Mouse (Mus musculus): Measurements from ENCODE around the gene Cul4a.
A peak's percentile ranks its signal among the peaks of the same experiment; 100 is the strongest.
"Not testable (repeated sequence)": the region's sequence is repeated elsewhere in the genome, so short reads cannot be mapped to it uniquely, and the experiment has no call there.

The Cul4a gene

DNA sequence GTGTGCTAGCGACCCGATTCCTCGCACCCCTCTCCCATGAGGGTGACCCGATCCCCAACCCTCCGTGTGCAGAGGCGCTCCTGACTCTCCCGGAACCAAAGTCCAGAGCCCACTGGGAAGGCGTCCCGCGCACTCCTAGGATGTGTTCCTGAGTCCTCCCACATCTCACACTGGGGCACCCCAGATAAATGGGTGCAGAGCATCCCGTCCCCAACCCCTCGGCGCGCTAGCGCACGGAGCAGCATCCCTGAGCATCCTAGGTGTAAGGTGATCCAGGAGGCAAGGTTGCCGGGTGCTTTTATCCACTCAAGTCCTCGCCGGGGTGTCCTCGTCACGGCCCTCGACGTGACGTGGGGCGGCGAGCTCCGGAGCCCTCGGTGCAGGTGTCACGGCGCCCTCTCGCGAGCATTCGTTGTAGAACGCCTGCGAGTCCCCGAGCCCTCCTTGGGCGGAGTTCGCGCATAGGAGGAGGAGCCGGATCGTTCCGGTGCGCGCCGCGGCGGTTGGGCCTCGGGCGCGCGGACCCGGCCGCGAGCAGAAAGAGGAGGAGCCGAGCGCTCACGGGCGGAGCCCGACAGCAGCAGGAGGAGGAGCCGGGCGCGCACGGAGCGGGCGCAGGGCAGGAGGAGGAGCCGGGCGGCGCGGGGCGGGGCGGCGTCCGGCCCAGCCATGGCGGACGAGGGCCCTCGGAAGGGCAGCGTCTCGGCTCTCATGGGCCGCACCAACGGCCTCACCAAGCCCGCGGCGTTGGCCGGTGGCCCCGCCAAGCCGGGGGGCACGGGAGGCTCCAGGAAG lies at the start of gene Cul4a, which contains the start of gene Pcid2:
Cul4a (plus strand) TSS at position 535 of the 795 bp plus-strand sequence.
Pcid2 (minus strand) TSS at position 373 of the 795 bp plus-strand sequence.
- DNase-seq, result peak; percentile 97

GRCm38 (mm10) chr8:13057351-13057750 lies 48.1 kb upstream of the Cul4a start:
- no peak for DNase-seq

DNA sequence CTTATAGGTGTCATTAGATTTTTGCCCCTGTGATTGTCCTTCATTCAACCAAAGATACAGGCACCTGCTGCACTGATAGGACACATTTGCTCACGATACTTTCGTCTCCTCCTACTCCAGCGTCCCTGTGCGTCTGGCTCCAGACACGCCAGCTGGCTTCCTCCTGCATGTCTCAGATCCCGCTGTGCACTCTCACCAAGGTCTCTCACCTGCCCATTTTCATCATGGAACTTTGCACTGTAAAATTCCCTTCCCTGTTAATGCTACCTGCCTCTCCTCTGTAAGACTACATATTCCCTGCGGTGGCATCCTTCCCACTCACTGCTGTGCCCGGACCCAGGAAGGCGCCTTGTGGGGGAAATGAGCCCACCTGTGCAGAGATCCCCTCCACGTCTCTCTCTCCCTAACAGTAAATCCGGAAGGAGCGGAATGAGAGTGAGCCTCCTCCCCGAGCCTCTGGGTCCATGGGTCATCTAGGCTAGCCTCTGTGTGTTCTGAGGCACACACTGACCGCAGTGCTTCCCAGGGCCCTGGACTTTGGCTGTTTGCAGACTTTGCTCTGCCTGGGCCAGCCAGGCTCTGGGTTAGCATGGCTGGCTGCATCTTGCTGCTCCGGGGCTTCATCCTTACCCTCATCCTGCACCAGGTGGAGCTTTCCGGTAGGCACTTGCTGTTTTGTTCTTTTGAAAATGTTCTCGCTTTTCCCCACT lies 44.8 kb upstream of the Cul4a start, which contains the start of gene Proz:
Proz (plus strand) TSS at position 474 of the 710 bp plus-strand sequence.
- DNase-seq, result no peak

- no peak for DNase-seq
Observed at GRCm38 (mm10) chr8:13063112-13063511, 42.3 kb upstream of the Cul4a start.

GRCm38 (mm10) chr8:13073255-13073654 lies 32.2 kb upstream of the Cul4a start:
- DNase-seq, result no peak

- DNase-seq, result no peak
Observed at GRCm38 (mm10) chr8:13075044-13075443, 30.4 kb upstream of the Cul4a start.

GRCm38 (mm10) chr8:13075579-13075978 lies 29.8 kb upstream of the Cul4a start:
- not testable (repeated sequence) for DNase-seq

- DNase-seq, result no peak
Observed at GRCm38 (mm10) chr8:13077542-13077941, 27.9 kb upstream of the Cul4a start.

DNA sequence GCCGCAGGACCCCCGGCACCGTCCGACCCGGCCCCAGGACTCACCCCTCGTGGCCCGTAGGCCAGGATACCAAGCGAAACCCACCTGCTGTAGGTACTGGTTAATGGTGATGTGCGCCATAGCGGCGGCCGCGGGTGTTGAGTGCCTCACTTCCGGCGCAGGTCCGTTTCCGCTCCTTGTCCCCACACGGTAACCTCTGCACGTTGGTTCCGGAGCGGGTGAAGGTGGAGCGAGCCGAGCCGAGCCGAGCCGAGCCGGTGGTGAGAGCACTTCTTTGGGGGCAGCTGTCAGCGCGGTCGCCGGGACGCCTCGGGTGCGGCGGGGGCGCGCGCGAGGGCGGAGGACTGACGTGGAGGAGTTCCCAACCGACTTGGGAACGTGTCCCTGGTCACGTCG lies 732 bp upstream of the Cul4a start:
- peak; percentile 89 for DNase-seq

DNA sequence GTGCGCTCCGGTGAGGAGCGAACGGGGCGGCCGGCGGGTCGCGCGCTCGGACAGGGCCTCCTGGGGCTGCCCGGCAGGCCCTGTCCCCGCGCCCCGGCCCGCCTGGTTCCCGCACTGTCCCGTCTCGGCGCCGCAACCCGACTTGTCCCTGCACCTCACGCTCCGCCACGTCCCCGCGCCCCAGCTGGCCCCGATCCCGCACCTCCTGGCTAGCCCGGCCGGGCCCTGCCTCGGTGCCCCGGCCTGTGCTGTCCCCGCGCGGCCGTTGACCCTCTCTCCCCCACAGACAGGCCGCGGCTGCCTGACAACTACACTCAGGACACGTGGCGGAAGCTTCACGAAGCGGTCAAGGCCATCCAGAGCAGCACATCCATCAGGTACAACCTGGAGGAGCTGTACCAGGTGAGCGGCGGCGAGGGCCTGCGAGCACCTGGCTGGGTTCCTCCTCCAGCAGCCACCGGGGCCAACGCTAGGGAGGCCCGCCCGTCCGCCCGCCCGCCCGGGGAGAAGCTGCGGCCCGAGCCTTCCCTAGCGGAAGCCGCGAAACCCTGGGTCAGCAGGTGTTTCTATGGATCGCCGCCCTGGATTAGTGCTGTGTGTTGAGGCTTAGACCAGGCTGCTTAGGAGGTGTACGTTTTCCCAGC lies 609 bp downstream of the Cul4a start:
- DNase-seq, result peak; percentile 82

GRCm38 (mm10) chr8:13107990-13108638 lies 2.7 kb downstream of the Cul4a start:
- DNase-seq, result no peak

DNA sequence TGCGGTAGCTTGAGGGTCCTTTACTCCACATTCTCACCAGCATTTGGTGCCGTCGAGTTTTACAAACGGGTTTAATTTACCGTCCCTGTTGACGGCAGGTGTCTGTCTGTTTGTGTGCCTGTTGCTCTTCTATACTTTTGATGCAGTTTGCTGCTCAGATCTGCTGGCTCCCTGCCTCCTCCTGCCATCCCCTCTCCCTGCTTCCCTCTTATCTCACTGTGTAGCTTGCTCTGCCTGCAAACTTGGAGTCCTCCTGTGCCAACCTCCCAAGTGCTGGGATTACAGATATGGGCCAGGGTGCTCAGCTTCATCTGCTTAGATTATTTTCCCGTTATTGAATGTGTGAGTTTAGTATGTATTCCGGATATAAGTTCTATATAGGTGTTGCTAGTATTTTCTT lies 3.5 kb downstream of the Cul4a start:
- DNase-seq, result no peak

DNA sequence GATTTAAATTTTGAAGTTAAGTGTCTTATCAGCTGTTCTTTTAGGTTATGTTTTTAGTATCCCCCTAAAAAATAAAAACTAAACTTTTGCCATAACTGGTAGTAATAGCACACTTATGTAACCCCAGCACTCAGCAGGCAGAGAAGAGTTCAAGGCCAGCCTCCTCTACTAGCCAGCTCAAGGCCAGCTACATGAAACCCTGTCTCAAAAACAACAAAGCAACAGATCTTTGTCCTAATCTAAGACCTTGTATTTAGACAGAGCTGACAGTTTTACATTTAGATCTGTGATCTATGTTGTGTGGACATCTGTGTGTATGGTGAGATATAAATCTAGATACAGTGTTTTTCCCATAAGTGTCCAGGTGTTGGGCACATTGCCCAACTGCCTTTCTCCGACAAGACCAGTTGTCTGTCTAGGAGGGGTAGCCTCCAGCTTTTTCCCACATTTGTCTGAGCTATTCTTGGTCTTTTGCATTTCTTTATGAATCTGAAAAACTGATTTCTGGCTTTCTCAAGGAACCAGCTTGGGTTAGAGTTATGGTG lies 4.1 kb downstream of the Cul4a start:
- DNase-seq, result no peak

DNA sequence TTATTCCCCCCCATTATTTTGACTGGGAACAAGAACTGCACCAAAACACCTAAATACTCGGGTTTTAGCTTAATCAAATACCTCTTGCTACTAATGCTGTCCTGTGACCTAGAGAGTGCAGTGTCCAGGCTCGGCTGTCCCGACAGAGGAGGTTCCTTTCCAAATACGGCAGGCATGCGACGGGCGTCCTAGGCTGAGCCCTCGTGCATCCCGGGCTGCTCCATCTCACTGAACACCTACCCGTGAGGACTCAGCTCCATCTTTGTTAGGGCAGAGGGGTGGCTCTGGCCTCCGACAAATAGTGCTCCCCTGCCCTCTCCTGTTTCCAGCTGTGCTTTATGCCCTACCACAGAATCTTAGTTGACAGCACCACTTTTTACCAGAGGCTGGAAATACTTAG lies 6.5 kb downstream of the Cul4a start:
- DNase-seq, result no peak

- no peak for DNase-seq
Observed at GRCm38 (mm10) chr8:13113232-13113631, 7.8 kb downstream of the Cul4a start.

DNA sequence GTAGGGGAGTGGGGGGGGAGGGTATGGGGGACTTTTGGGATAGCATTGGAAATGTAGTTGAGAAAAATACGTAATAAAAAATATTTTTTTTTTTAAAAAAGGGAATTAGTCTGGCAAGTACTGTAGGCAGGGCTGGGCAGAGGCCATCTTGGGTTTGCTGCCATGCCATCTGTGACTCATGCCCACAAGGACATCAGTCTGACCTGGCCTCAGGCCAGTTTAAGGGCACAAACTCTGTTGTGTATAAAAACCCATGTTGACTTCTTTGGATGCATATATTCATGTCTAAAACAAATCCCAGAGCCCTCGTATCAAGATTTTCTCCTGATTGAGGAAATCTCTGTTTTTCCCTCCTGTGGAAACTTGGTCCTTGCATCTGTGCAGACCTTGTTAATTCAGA lies 11.7 kb downstream of the Cul4a start:
- no peak for DNase-seq

DNA sequence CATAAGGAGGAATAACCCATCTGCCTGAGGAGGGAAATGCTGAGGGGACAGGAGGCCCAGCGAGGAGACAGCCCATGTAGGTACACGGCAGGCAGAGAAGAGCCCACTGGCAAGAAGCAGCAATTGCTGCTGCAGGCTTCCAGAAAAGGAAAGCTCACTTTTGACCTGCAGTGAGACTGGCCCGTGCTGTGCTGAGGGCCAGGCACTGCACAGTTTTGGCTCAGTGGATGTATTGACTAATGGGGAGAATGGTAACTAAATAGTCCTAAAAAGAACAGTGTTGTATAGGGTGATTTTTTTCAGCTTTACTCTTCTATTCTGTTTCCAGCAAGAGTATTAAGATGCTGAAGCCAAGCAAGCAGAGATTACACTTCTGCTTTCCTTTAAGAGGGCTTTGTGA lies 13.1 kb downstream of the Cul4a start:
- DNase-seq, result no peak

- DNase-seq, result no peak
Observed at GRCm38 (mm10) chr8:13120882-13121665, 15.7 kb downstream of the Cul4a start.

- DNase-seq, result no peak
Observed at GRCm38 (mm10) chr8:13122887-13123421, 17.5 kb downstream of the Cul4a start.

GRCm38 (mm10) chr8:13124897-13125296 lies 19.5 kb downstream of the Cul4a start:
- DNase-seq, result no peak

GRCm38 (mm10) chr8:13132220-13132619 lies 26.8 kb downstream of the Cul4a start:
- peak; percentile 47 for DNase-seq

Data from cerebellum, adult 9-11 months (tissue).